Mouse (Mus musculus) stomach, postnatal 0 days (tissue): Measurements from ENCODE around the gene Abcc2.

Source experiments
- CTCF ChIP-seq: IDR thresholded peaks from 2 replicates; pipeline ENCODE4 v1.5.1; 2016; ENCODE audit warnings: antibody characterized with exemption, low read depth, mild to moderate bottlenecking, moderate library complexity
- EP300 ChIP-seq: optimal IDR thresholded peaks from 2 replicates; pipeline ENCODE3; 2016; ENCODE audit warnings: antibody characterized with exemption

- TF ChIP-seq CTCF (no peak), EP300 (no peak)
Measured at GRCm38 (mm10) chr19:43793951-43794350, 12.0 kb downstream of the Abcc2 start.
